Mouse (Mus musculus) heart, embryonic 12.5 days (tissue): ENCODE measurements around the gene Hyal3. TPM values are rescaled to one million over a fixed set of nuclear protein-coding genes. Genes with fewer than 3 reads are reported as not detected.
A peak's percentile ranks its signal among the peaks of the same experiment; 100 is the strongest.

Source experiments
- ATAC-seq: fragments of 200-750 bp; cut with Nextera tagmentation; 2 replicates; pipeline ENCODE4 v1.8.0; 2017; ENCODE audit warnings: moderate TSS enrichment, moderate library complexity; ENCODE audit not compliant: insufficient number of reproducible peaks, low FRiP score
- H3K27ac ChIP-seq: fragments of 300-500 bp; sonication (generic); 2 replicates; pipeline ENCODE4 v1.5.1; 2016; ENCODE audit warnings: mild to moderate bottlenecking, moderate library complexity; ENCODE audit not compliant: poor library complexity, severe bottlenecking
- H3K27me3 ChIP-seq: fragments of 300-500 bp; sonication (generic); replicated peaks from 2 replicates; pipeline ENCODE4 v1.6.1; 2016; ENCODE audit warnings: mild to moderate bottlenecking, moderate library complexity
- H3K36me3 ChIP-seq: fragments of 300-500 bp; sonication (generic); 2 replicates; pipeline ENCODE4 v1.6.1; 2016; ENCODE audit warnings: mild to moderate bottlenecking, moderate library complexity
- H3K4me1 ChIP-seq: fragments of 300-500 bp; sonication (generic); replicated peaks from 2 replicates; pipeline ENCODE4 v1.6.1; 2016; ENCODE audit warnings: mild to moderate bottlenecking
- H3K4me2 ChIP-seq: fragments of 300-500 bp; sonication (generic); 2 replicates; pipeline ENCODE4 v1.6.1; 2016; ENCODE audit warnings: mild to moderate bottlenecking, moderate library complexity
- H3K4me3 ChIP-seq: fragments of 300-500 bp; sonication (generic); 2 replicates; pipeline ENCODE4 v1.5.1; 2016; ENCODE audit warnings: mild to moderate bottlenecking
- H3K9ac ChIP-seq: fragments of 300-500 bp; sonication (generic); 2 replicates; pipeline ENCODE4 v1.6.1; 2016; ENCODE audit warnings: mild to moderate bottlenecking, moderate library complexity
- H3K9me3 ChIP-seq: fragments of 300-500 bp; sonication (generic); replicated peaks from 2 replicates; pipeline ENCODE4 v1.6.1; 2016; ENCODE audit warnings: mild to moderate bottlenecking, moderate library complexity
- WGBS: fragments of 180-500 bp; shearing (Covaris S2); methylation state at CpG from one replicate; pipeline ENCODE4 v1.1.7; 2016; 5-methylcytosine and 5-hydroxymethylcytosine counted together
- polyA plus RNA-seq: library from polyadenylated mRNA; unstranded; fragments of >200 nt; fragmentation: Nextera tagmentation; extraction: Ambion mirVana; gene quantifications from 2 replicates; pipeline ENCODE4 v1.2.1, GENCODE M21; 2016

Hyal3 gene
- polyA plus RNA-seq, 1 experiment from 2014 or later: 0.64 TPM

DNA sequence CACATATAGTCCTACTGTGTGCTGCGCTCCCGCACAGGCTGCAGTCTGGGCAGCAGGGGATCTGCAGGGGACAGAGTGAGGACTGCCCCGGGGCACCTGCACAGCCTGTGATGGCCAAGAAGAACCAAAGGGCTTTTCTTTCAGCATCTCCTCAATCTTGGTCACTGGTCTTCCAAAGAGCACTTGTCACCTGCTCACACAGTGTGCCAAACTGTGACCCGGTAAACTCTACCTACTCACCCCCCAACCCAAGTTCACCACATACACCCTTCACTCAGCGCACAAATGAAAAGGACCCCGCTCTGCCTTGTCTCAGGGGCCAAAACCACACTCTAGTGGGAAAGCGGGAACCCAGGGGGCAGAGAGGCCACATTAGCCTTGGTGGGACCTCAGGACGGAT is 51.2 kb downstream of the Hyal3 start:
- H3K27ac ChIP-seq: 0 out of 2 replicates have a peak overlapping the region, but pooled peaks have one; percentile 4
- H3K9me3 ChIP-seq: no peaks in the 10 kb centered on the region
- H3K4me2 ChIP-seq: peak overlapping the region; percentile 99
- peaks cover 71% of the 10 kb centered on the region for H3K4me1 ChIP-seq
- no peaks in the 10 kb centered on the region for H3K27me3 ChIP-seq
- H3K4me3 ChIP-seq: no peak overlapping the region; the same call in 1 of the 2 replicates
- WGBS: 88% methylated on average over 8 of the region's 8 CpGs
- ATAC-seq: no peak
- peaks cover 16% of the 10 kb centered on the region; the same call in 1 of the 2 replicates for H3K36me3 ChIP-seq
- peak overlapping the region; percentile 53 for H3K9ac ChIP-seq

DNA sequence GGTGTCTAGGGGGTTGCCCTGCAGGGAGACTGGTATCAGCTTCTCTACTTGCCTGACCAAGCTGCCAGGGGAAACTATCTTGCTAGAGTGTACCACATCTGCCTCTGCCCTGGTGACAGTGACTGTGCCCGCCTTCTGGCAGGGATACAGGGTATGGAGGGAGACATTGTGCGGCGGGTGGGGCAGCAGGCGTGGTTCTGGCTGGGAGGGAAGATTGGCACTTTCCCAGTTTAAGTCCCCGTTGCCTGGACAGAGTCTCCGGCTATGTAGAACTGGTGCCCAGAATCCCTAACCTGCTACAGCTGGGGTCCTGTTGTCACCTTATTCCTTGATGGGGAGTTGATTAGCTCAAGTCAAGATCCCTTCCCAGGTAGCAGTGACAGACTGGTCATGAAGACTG is 51.9 kb downstream of the Hyal3 start:
- Histone ChIP-seq H3K27me3 (no peaks in the 10 kb centered on the region), H3K9me3 (no peaks in the 10 kb centered on the region), H3K4me1 (peaks cover 71% of the 10 kb centered on the region), H3K9ac (peak overlapping the region; percentile 96), H3K4me2 (peak overlapping the region; percentile 99), H3K36me3 (peaks cover 16% of the 10 kb centered on the region; the same call in 1 of the 2 replicates), H3K4me3 (peak overlapping the region; percentile 86), H3K27ac (peak overlapping the region; percentile 90)
- WGBS: 64% methylated on average over 6 of the region's 6 CpGs
- no peak for ATAC-seq

GRCm38 (mm10) chr9:107633091-107633660 is 52.6 kb downstream of the Hyal3 start:
- H3K27me3 ChIP-seq: no peaks in the 10 kb centered on the region
- H3K4me3 ChIP-seq: peak overlapping the region; percentile 86
- H3K9ac ChIP-seq: peak overlapping the region; percentile 96
- H3K9me3 ChIP-seq: no peaks in the 10 kb centered on the region
- peak overlapping the region; percentile 90 for H3K27ac ChIP-seq
- peak; percentile 64 for ATAC-seq
- H3K36me3 ChIP-seq: peaks cover 16% of the 10 kb centered on the region; the same call in 1 of the 2 replicates
- peak overlapping the region; percentile 99 for H3K4me2 ChIP-seq
- 1% methylated on average over 33 of the region's 33 CpGs for WGBS
- H3K4me1 ChIP-seq: peaks cover 66% of the 10 kb centered on the region

- Histone ChIP-seq H3K4me1 (peaks cover 59% of the 10 kb centered on the region), H3K27ac (peak overlapping the region; percentile 90), H3K9ac (peak overlapping the region; percentile 96), H3K9me3 (no peaks in the 10 kb centered on the region), H3K27me3 (no peaks in the 10 kb centered on the region), H3K4me3 (peak overlapping the region; percentile 86), H3K36me3 (peaks cover 13% of the 10 kb centered on the region; the same call in 1 of the 2 replicates), H3K4me2 (peak overlapping the region; percentile 99)
- WGBS: 2% methylated on average over 15 of the region's 15 CpGs
- peak; percentile 7; the same call in 1 of the 2 replicates for ATAC-seq
These were observed 53.2 kb downstream of the Hyal3 start for GRCm38 (mm10) chr9:107633661-107634405.

- Histone ChIP-seq H3K27ac (peak overlapping the region; percentile 90), H3K4me1 (peaks cover 51% of the 10 kb centered on the region), H3K36me3 (peaks cover 8% of the 10 kb centered on the region; the same call in 1 of the 2 replicates), H3K9me3 (no peaks in the 10 kb centered on the region), H3K4me3 (peak overlapping the region; percentile 86), H3K27me3 (no peaks in the 10 kb centered on the region), H3K4me2 (peak overlapping the region; percentile 99), H3K9ac (peak overlapping the region; percentile 96)
- ATAC-seq: no peak
- under 1% methylated on average over 35 of the region's 35 CpGs for WGBS
These were observed 54.0 kb downstream of the Hyal3 start for GRCm38 (mm10) chr9:107634406-107635278.

DNA sequence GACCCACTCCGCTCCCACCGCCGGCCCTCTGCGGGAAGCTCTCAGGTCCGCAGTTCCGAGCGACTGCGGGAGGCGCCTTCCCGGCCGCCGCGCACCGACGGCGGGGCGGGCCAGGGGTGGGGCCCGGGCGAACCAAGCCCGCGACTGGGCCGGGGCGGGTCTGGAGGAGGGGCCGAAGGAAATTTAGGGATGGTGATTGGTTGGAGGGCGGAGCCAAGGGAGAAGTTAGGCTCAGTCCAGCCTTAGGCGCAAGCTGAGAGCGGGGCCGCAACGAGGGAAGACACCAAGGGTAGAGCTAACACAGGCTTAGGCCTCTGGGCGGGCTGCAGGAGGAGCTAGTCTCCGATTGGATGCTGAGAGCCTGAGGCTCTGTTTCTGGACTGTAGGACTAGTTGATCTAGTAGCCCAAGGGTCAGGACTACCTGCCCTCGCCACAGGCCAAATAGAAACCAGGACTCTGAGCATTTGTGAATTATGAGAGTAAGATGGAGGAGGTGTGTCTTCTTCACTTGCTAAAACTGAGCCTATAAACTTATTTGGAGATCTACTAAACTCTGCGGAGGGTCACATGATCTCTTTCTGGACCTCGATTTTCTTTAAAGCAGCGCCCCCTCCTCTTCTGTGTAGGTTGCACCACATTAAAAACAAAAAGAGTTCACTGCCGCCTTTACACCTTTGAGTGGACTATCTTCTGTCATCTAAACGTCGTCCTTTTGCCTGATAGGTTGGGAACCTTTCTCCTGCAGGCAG is 54.8 kb downstream of the Hyal3 start, which contains the start of gene Gnai2:
Gnai2 (minus strand) TSS at position 89 of the 750 bp plus-strand sequence.
- peak within 1 kb of the TSS; percentile 99 for H3K4me2 ChIP-seq
- WGBS: 2% methylated on average over 38 of the region's 38 CpGs
- no peaks in the 10 kb centered on the region for H3K9me3 ChIP-seq
- H3K4me1 ChIP-seq: peaks cover 48% of the 10 kb centered on the region
- H3K27ac ChIP-seq: peak within 1 kb of the TSS; percentile 90
- H3K4me3 ChIP-seq: peak within 1 kb of the TSS; percentile 86
- H3K36me3 ChIP-seq: peaks cover 8% of the 10 kb centered on the region; the same call in 1 of the 2 replicates
- no peaks in the 10 kb centered on the region for H3K27me3 ChIP-seq
- H3K9ac ChIP-seq: peak within 1 kb of the TSS; percentile 96
- peak; percentile 95 for ATAC-seq

Other genes with a start within 250 kb of the Hyal3 start
- 11.4 and 13.4 TPM in 2 replicates for gene Hemk1, start 242.5 kb upstream of the Hyal3 start, polyA plus RNA-seq
- gene 6430571L13Rik, start 240.2 kb upstream of the Hyal3 start, polyA plus RNA-seq: 0.55 and 1.1 TPM in 2 replicates
- gene Cacna2d2, start 181.2 kb upstream of the Hyal3 start, polyA plus RNA-seq: 5.9 and 6.2 TPM in 2 replicates
- gene Tmem115, start 46.9 kb upstream of the Hyal3 start, polyA plus RNA-seq: 37.5 and 41.2 TPM in 2 replicates
- 16.6 and 18.4 TPM in 2 replicates for gene Cyb561d2, start 38.6 kb upstream of the Hyal3 start, polyA plus RNA-seq
- gene Nprl2, start 38.6 kb upstream of the Hyal3 start, polyA plus RNA-seq: 24.4 and 25.1 TPM in 2 replicates
- gene Zmynd10, start 33.5 kb upstream of the Hyal3 start, polyA plus RNA-seq: 0.22 and 0.35 TPM in 2 replicates
- gene Rassf1, start 29.3 kb upstream of the Hyal3 start, polyA plus RNA-seq: 48.2 and 49.0 TPM in 2 replicates
- gene Tusc2, start 17.6 kb upstream of the Hyal3 start, polyA plus RNA-seq: 60.1 and 61.4 TPM in 2 replicates
- 103 and 106 TPM in 2 replicates for gene Hyal2, start 12.9 kb upstream of the Hyal3 start, polyA plus RNA-seq
- 5.5 and 5.7 TPM in 2 replicates for gene Hyal1, start 3.9 kb upstream of the Hyal3 start, polyA plus RNA-seq
- 10.2 and 12.6 TPM in 2 replicates for gene Naa80, start 1.9 kb upstream of the Hyal3 start, polyA plus RNA-seq
- gene Ifrd2, start 6.8 kb downstream of the Hyal3 start, polyA plus RNA-seq: 34.0 and 35.5 TPM in 2 replicates
- 10.7 and 11.2 TPM in 2 replicates for gene Sema3b, start 28.4 kb downstream of the Hyal3 start, polyA plus RNA-seq
- 404 and 442 TPM in 2 replicates for gene Gnai2, start 54.5 kb downstream of the Hyal3 start, polyA plus RNA-seq
- 2.9 and 3.2 TPM in 2 replicates for gene Slc38a3, start 88.7 kb downstream of the Hyal3 start, polyA plus RNA-seq
- 0.97 and 1.2 TPM in 2 replicates for gene Gnat1, start 98.9 kb downstream of the Hyal3 start, polyA plus RNA-seq
- 8.1 and 8.4 TPM in 2 replicates for gene Sema3f, start 129.7 kb downstream of the Hyal3 start, polyA plus RNA-seq
- gene Rbm5, start 190.2 kb downstream of the Hyal3 start, polyA plus RNA-seq: 127 and 137 TPM in 2 replicates